Mouse (Mus musculus) liver, adult 2 months (tissue): ENCODE results near the gene Actg2. TPM values are rescaled to one million over a fixed set of nuclear protein-coding genes. Genes with fewer than 3 reads are reported as not detected.
A peak's percentile ranks its signal among the peaks of the same experiment; 100 is the strongest.

ENCODE experiments used
- DNase-seq: peaks from one replicate; pipeline ENCODE4 v3.0.0-alpha.2; 2011; ENCODE audit warnings: low read depth, low spot score; ENCODE audit errors: extremely low read depth
- H3K27ac ChIP-seq: fragments of 200-500 bp; replicated peaks from 2 replicates; pipeline ENCODE4 v1.5.1; 2012; ENCODE audit warnings: low read depth, mild to moderate bottlenecking, control low read depth, inconsistent platforms, low read length; ENCODE audit not compliant: insufficient read depth
- H3K27me3 ChIP-seq: fragments of 200-500 bp; 2 replicates; pipeline ENCODE4 v1.6.1; 2012; ENCODE audit warnings: mild to moderate bottlenecking, moderate library complexity, low read length, inconsistent platforms; ENCODE audit not compliant: control insufficient read depth, insufficient read depth
- H3K36me3 ChIP-seq: fragments of 200-500 bp; 2 replicates; pipeline ENCODE4 v1.6.1; 2012; ENCODE audit warnings: low read length, inconsistent platforms; ENCODE audit not compliant: control insufficient read depth, insufficient read depth
- H3K4me1 ChIP-seq: fragments of 200-500 bp; 2 replicates; pipeline ENCODE4 v1.6.1; 2011; ENCODE audit warnings: low read length; ENCODE audit not compliant: control insufficient read depth, insufficient read depth
- H3K4me3 ChIP-seq: fragments of 200-500 bp; 2 replicates; pipeline ENCODE4 v1.5.1; 2011; ENCODE audit warnings: low read depth, mild to moderate bottlenecking, control low read depth, low read length, moderate library complexity; ENCODE audit not compliant: insufficient read depth
- H3K79me2 ChIP-seq: fragments of 200-500 bp; 2 replicates; pipeline ENCODE4 v1.6.1; 2012; ENCODE audit warnings: inconsistent platforms, mild to moderate bottlenecking, low read length, moderate library complexity; ENCODE audit not compliant: control insufficient read depth, insufficient read depth
- H3K9ac ChIP-seq: fragments of 200-500 bp; 2 replicates; pipeline ENCODE4 v1.6.1; 2012; ENCODE audit warnings: low read depth, mild to moderate bottlenecking, control low read depth, inconsistent platforms, low read length
- CTCF ChIP-seq: fragments of 200-500 bp; IDR thresholded peaks from 2 replicates; pipeline ENCODE4 v1.5.1; 2011; ENCODE audit warnings: low read depth, low read length, control low read depth
- POLR2A ChIP-seq: fragments of 200-500 bp; IDR thresholded peaks from 2 replicates; pipeline ENCODE4 v1.6.1; 2011; ENCODE audit warnings: low read length, control low read depth; ENCODE audit not compliant: insufficient read depth; ENCODE audit errors: extremely low read depth
- WGBS: fragments of 180-500 bp; shearing (Covaris S2); methylation state at CpG from one replicate; pipeline ENCODE4 v1.1.7; 2018; 5-methylcytosine and 5-hydroxymethylcytosine counted together
- polyA plus RNA-seq: library from polyadenylated mRNA; depleted of rRNA; stranded (reverse); fragments of >200 nt; gene quantifications from 2 replicates; pipeline ENCODE4 v1.2.3, GENCODE M21; 2012
- total RNA-seq: library from RNA; depleted of rRNA; stranded (reverse); fragments of >200 nt; gene quantifications from 2 replicates; pipeline ENCODE4 v1.2.3, GENCODE M21; 2014

Gene Actg2
- total and polyA plus RNA-seq, 2 experiments, result 0.28 to 1.1 TPM

GRCm38 (mm10) chr6:83575609-83576008 is 39.5 kb upstream of the Actg2 start:
- Histone ChIP-seq H3K4me1 (no peaks in the 10 kb centered on the region), H3K4me3 (no peak overlapping the region), H3K27me3 (no peaks in the 10 kb centered on the region), H3K36me3 (no peaks in the 10 kb centered on the region), H3K27ac (no peak overlapping the region), H3K79me2 (no peaks in the 10 kb centered on the region), H3K9ac (no peak overlapping the region)
- TF ChIP-seq CTCF, result no peak
- TF ChIP-seq POLR2A, result no peak
- DNase-seq, result no peak
- WGBS, result 91% methylated on average over 4 of the region's 4 CpGs

- peak within 1 kb of the TSS; percentile 73 for H3K9ac ChIP-seq
- peak within 1 kb of the TSS; percentile 16; the same call in 1 of the 2 replicates for H3K27ac ChIP-seq
- no peaks in the 10 kb centered on the region for H3K4me1 ChIP-seq
- no peaks in the 10 kb centered on the region for H3K27me3 ChIP-seq
- no peaks in the 10 kb centered on the region for H3K36me3 ChIP-seq
- DNase-seq, result no peak
- H3K4me3 ChIP-seq, result peak within 1 kb of the TSS; percentile 80
- TF ChIP-seq POLR2A (no peak), CTCF (no peak)
- 0% methylated on average over 8 of the region's 11 CpGs for WGBS
- no peaks in the 10 kb centered on the region for H3K79me2 ChIP-seq
These were observed 36.6 kb upstream of the Actg2 start, which contains the start of gene Stambp for GRCm38 (mm10) chr6:83572671-83573070. Stambp (minus strand) TSS chr6:83572729.

GRCm38 (mm10) chr6:83571840-83572667 is 36.0 kb upstream of the Actg2 start:
- H3K36me3 ChIP-seq, result no peaks in the 10 kb centered on the region
- H3K9ac ChIP-seq, result peak overlapping the region; percentile 73
- peak overlapping the region; percentile 80 for H3K4me3 ChIP-seq
- peak overlapping the region; percentile 16; the same call in 1 of the 2 replicates for H3K27ac ChIP-seq
- DNase-seq, result peak; percentile 87
- no peaks in the 10 kb centered on the region for H3K79me2 ChIP-seq
- TF ChIP-seq CTCF, result no peak
- TF ChIP-seq POLR2A, result no peak
- 5% methylated on average over 37 of the region's 37 CpGs for WGBS
- no peaks in the 10 kb centered on the region for H3K4me1 ChIP-seq
- no peaks in the 10 kb centered on the region for H3K27me3 ChIP-seq

- no peak for TF ChIP-seq POLR2A
- TF ChIP-seq CTCF, result no peak
- DNase-seq, result no peak
- Histone ChIP-seq H3K27me3 (no peaks in the 10 kb centered on the region), H3K4me1 (no peaks in the 10 kb centered on the region), H3K4me3 (no peak overlapping the region), H3K9ac (no peak overlapping the region), H3K79me2 (no peaks in the 10 kb centered on the region), H3K36me3 (peaks cover 6% of the 10 kb centered on the region; the same call in 1 of the 2 replicates), H3K27ac (no peak overlapping the region)
- 81% methylated on average over 20 of the region's 20 CpGs for WGBS
These were observed 33.1 kb upstream of the Actg2 start for GRCm38 (mm10) chr6:83568901-83569862.

- Histone ChIP-seq H3K4me3 (no peak overlapping the region), H3K79me2 (no peaks in the 10 kb centered on the region), H3K36me3 (peaks cover 34% of the 10 kb centered on the region), H3K27me3 (no peaks in the 10 kb centered on the region), H3K9ac (no peak overlapping the region), H3K4me1 (no peaks in the 10 kb centered on the region), H3K27ac (no peak overlapping the region)
- WGBS, result 81% methylated on average over 6 of the region's 6 CpGs
- DNase-seq, result no peak
- TF ChIP-seq POLR2A (no peak), CTCF (no peak)
These were observed 19.9 kb upstream of the Actg2 start for GRCm38 (mm10) chr6:83555972-83556371.
